Mouse (Mus musculus): ENCODE measurements at regions not wholly inside any gene's neighbourhood (a gene's known extent, or its start where the extent isn't known, plus 50 kb on each side); places are given as distances from the start of the nearest gene placed in this dataset.

DNA sequence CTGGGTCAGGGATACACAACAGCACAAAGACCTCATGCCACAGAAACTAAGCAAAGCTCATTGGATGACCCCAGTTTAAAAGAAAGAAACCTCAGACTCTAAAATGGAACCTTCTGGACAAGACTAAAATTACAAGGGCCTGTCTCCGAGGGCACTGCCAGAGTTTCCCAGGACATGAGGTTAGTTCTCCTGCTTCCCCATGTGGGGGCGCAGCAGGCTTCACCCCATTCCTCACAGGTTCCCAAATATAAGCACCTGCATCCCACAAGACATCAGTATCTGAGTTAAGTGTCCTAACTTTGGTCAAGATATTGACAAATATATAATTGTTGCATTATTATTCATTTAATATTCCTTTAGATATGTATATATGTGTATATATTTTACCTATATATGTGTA is 166.8 kb downstream of the B3gnt2 start:
- TF ChIP-seq POLR2A (IDR thresholded peaks at IDR 0.05; ENCODE audit: low read depth, low read length) (no peak), CTCF (IDR thresholded peaks at IDR 0.05; ENCODE audit: extremely low read depth, insufficient read depth, insufficient read length, insufficient replicate concordance) (no peak)

Measured in spleen, adult 2 months (tissue).